Mouse (Mus musculus): ENCODE measurements at regions not wholly inside any gene's neighbourhood (a gene's known extent, or its start where the extent isn't known, plus 50 kb on each side); places are given as distances from the start of the nearest gene placed in this dataset.

GRCm38 (mm10) chr11:20882756-20883155 is 51.9 kb upstream of the Lgalsl start:
- DNase-seq (ENCODE audit: low read depth, low spot score): no peak

GRCm38 (mm10) chr11:20883907-20884306 is 53.1 kb upstream of the Lgalsl start:
- no peak for DNase-seq (ENCODE audit: low read depth, low spot score)

GRCm38 (mm10) chr11:20887044-20887443 is 56.2 kb upstream of the Lgalsl start:
- DNase-seq (ENCODE audit: low read depth, low spot score): no peak

- no peak for DNase-seq (ENCODE audit: low read depth, low spot score)
These were observed 59.6 kb upstream of the Lgalsl start for GRCm38 (mm10) chr11:20890479-20890878.

- no peak for DNase-seq (ENCODE audit: low read depth, low spot score)
These were observed 60.9 kb upstream of the Lgalsl start for GRCm38 (mm10) chr11:20891711-20892110.

GRCm38 (mm10) chr11:20896277-20897123 is 65.6 kb upstream of the Lgalsl start:
- DNase-seq (ENCODE audit: low read depth, low spot score): no peak

GRCm38 (mm10) chr11:20897468-20897867 is 66.6 kb upstream of the Lgalsl start:
- no peak for DNase-seq (ENCODE audit: low read depth, low spot score)

GRCm38 (mm10) chr11:20898558-20898957 is 67.7 kb upstream of the Lgalsl start:
- DNase-seq (ENCODE audit: low read depth, low spot score): no peak

- no peak for DNase-seq (ENCODE audit: low read depth, low spot score)
These were observed 68.9 kb upstream of the Lgalsl start for GRCm38 (mm10) chr11:20899766-20900165.

- DNase-seq (ENCODE audit: low read depth, low spot score): no peak
These were observed 71.1 kb upstream of the Lgalsl start for GRCm38 (mm10) chr11:20902001-20902400.

GRCm38 (mm10) chr11:20902910-20903309 is 72.1 kb upstream of the Lgalsl start:
- no peak for DNase-seq (ENCODE audit: low read depth, low spot score)

- DNase-seq (ENCODE audit: low read depth, low spot score): no peak
These were observed 77.1 kb upstream of the Lgalsl start for GRCm38 (mm10) chr11:20907996-20908395.

- DNase-seq (ENCODE audit: low read depth, low spot score): no peak
These were observed 77.6 kb upstream of the Lgalsl start for GRCm38 (mm10) chr11:20908471-20908870.

GRCm38 (mm10) chr11:20913042-20913441 is 82.2 kb upstream of the Lgalsl start:
- no peak for DNase-seq (ENCODE audit: low read depth, low spot score)

- peak; percentile 76 for DNase-seq (ENCODE audit: low read depth, low spot score)
These were observed 82.9 kb upstream of the Lgalsl start for GRCm38 (mm10) chr11:20913598-20914296.

- no peak for DNase-seq (ENCODE audit: low read depth, low spot score)
These were observed 83.6 kb upstream of the Lgalsl start for GRCm38 (mm10) chr11:20914297-20914997.

- no peak for DNase-seq (ENCODE audit: low read depth, low spot score)
These were observed 84.3 kb upstream of the Lgalsl start for GRCm38 (mm10) chr11:20915182-20915602.

- no peak for DNase-seq (ENCODE audit: low read depth, low spot score)
These were observed 85.0 kb upstream of the Lgalsl start for GRCm38 (mm10) chr11:20915687-20916432.

- no peak for DNase-seq (ENCODE audit: low read depth, low spot score)
These were observed 85.6 kb upstream of the Lgalsl start for GRCm38 (mm10) chr11:20916473-20916911.

- DNase-seq (ENCODE audit: low read depth, low spot score): no peak
These were observed 86.1 kb upstream of the Lgalsl start for GRCm38 (mm10) chr11:20916961-20917360.

- no peak for DNase-seq (ENCODE audit: low read depth, low spot score)
These were observed 86.6 kb upstream of the Lgalsl start for GRCm38 (mm10) chr11:20917483-20917882.

Data from embryo, embryonic 11.5 days (tissue).